Mouse (Mus musculus) gastrocnemius, postnatal 25 days (tissue): ENCODE data around the gene Sec22b. TPM values are rescaled to one million over a fixed set of nuclear protein-coding genes. Genes with fewer than 3 reads are reported as not detected.

Experiments used
- DNase-seq: peaks from one replicate; pipeline ENCODE4 v3.0.0; 2022
- total RNA-seq, 2 experiments: library from RNA; stranded (reverse); gene quantifications; 1 replicate in 1 of 2; 2 replicates in 1 of 2; pipeline ENCODE4 v1.2.3; 2021

Sec22b gene
- total RNA-seq, 2 experiments from 2014 or later: 26.0 to 26.3 TPM

- DNase-seq: no peak
Observed at GRCm38 (mm10) chr3:97909737-97910136, 8.7 kb downstream of the Sec22b start.

GRCm38 (mm10) chr3:97911093-97911492 lies 10.1 kb downstream of the Sec22b start:
- no peak for DNase-seq

GRCm38 (mm10) chr3:97915081-97915480 lies 14.1 kb downstream of the Sec22b start:
- no peak for DNase-seq

- no peak for DNase-seq
Observed at GRCm38 (mm10) chr3:97918885-97919550, 18.0 kb downstream of the Sec22b start.

GRCm38 (mm10) chr3:97925246-97925645 lies 24.3 kb downstream of the Sec22b start:
- no peak for DNase-seq

GRCm38 (mm10) chr3:97927322-97927721 lies 26.3 kb downstream of the Sec22b start:
- DNase-seq: no peak

GRCm38 (mm10) chr3:97928968-97929858 lies 28.2 kb downstream of the Sec22b start:
- peak; percentile 56 for DNase-seq

- no peak for DNase-seq
Observed at GRCm38 (mm10) chr3:97930141-97930786, 29.3 kb downstream of the Sec22b start.

GRCm38 (mm10) chr3:97930787-97931158 lies 29.8 kb downstream of the Sec22b start:
- DNase-seq: no peak

- no peak for DNase-seq
Observed at GRCm38 (mm10) chr3:97931310-97931885, 30.4 kb downstream of the Sec22b start.

- peak; percentile 28 for DNase-seq
Observed at GRCm38 (mm10) chr3:97932131-97932530, 31.1 kb downstream of the Sec22b start.

GRCm38 (mm10) chr3:97932771-97933170 lies 31.8 kb downstream of the Sec22b start:
- DNase-seq: no peak

GRCm38 (mm10) chr3:97933251-97933650 lies 32.3 kb downstream of the Sec22b start:
- peak; percentile 15 for DNase-seq

- no peak for DNase-seq
Observed at GRCm38 (mm10) chr3:97933811-97934210, 32.8 kb downstream of the Sec22b start.

GRCm38 (mm10) chr3:97934331-97935300 lies 33.6 kb downstream of the Sec22b start:
- no peak for DNase-seq

- DNase-seq: no peak
Observed at GRCm38 (mm10) chr3:97937068-97937944, 36.3 kb downstream of the Sec22b start.

GRCm38 (mm10) chr3:97937945-97938266 lies 36.9 kb downstream of the Sec22b start:
- no peak for DNase-seq

GRCm38 (mm10) chr3:97938814-97939526 lies 38.0 kb downstream of the Sec22b start:
- no peak for DNase-seq

- no peak for DNase-seq
Observed at GRCm38 (mm10) chr3:97939626-97940510, 38.9 kb downstream of the Sec22b start.
